Mouse (Mus musculus) midbrain, embryonic 13.5 days (tissue): ENCODE measurements at regions not wholly inside any gene's neighbourhood (a gene's known extent, or its start where the extent isn't known, plus 50 kb on each side); places are given as distances from the start of the nearest gene placed in this dataset.

Experiments
- ATAC-seq: fragments of 200-750 bp; cut with Nextera tagmentation; 2 replicates; pipeline ENCODE4 v1.8.0; 2017; ENCODE audit warnings: mild to moderate bottlenecking, moderate TSS enrichment, moderate library complexity
- H3K27ac ChIP-seq: fragments of 300-500 bp; sonication (generic); 2 replicates; pipeline ENCODE4 v1.5.1; 2015; ENCODE audit warnings: inconsistent platforms, mild to moderate bottlenecking, moderate library complexity
- H3K27me3 ChIP-seq: fragments of 300-500 bp; sonication (generic); 2 replicates; pipeline ENCODE4 v1.6.1; 2015; ENCODE audit warnings: mild to moderate bottlenecking, inconsistent platforms
- H3K36me3 ChIP-seq: fragments of 300-500 bp; sonication (generic); 2 replicates; pipeline ENCODE4 v1.6.1; 2015; ENCODE audit warnings: mild to moderate bottlenecking, inconsistent platforms
- H3K4me1 ChIP-seq: fragments of 300-500 bp; sonication (generic); replicated peaks from 2 replicates; pipeline ENCODE4 v1.6.1; 2015; ENCODE audit warnings: inconsistent platforms
- H3K4me2 ChIP-seq: fragments of 300-500 bp; sonication (generic); replicated peaks from 2 replicates; pipeline ENCODE4 v1.6.1; 2015; ENCODE audit warnings: moderate library complexity, mild to moderate bottlenecking, inconsistent platforms
- H3K4me3 ChIP-seq: fragments of 300-500 bp; sonication (generic); replicated peaks from 2 replicates; pipeline ENCODE4 v1.5.1; 2015; ENCODE audit warnings: mild to moderate bottlenecking, inconsistent platforms
- H3K9ac ChIP-seq: fragments of 300-500 bp; sonication (generic); replicated peaks from 2 replicates; pipeline ENCODE4 v1.6.1; 2015; ENCODE audit warnings: mild to moderate bottlenecking, inconsistent platforms
- H3K9me3 ChIP-seq: fragments of 300-500 bp; sonication (generic); 2 replicates; pipeline ENCODE4 v1.6.1; 2016; ENCODE audit warnings: mild to moderate bottlenecking, inconsistent platforms
- WGBS: fragments of 180-500 bp; shearing (Covaris S2); methylation state at CpG from one replicate; pipeline ENCODE4 v1.1.7; 2015; 5-methylcytosine and 5-hydroxymethylcytosine counted together

DNA sequence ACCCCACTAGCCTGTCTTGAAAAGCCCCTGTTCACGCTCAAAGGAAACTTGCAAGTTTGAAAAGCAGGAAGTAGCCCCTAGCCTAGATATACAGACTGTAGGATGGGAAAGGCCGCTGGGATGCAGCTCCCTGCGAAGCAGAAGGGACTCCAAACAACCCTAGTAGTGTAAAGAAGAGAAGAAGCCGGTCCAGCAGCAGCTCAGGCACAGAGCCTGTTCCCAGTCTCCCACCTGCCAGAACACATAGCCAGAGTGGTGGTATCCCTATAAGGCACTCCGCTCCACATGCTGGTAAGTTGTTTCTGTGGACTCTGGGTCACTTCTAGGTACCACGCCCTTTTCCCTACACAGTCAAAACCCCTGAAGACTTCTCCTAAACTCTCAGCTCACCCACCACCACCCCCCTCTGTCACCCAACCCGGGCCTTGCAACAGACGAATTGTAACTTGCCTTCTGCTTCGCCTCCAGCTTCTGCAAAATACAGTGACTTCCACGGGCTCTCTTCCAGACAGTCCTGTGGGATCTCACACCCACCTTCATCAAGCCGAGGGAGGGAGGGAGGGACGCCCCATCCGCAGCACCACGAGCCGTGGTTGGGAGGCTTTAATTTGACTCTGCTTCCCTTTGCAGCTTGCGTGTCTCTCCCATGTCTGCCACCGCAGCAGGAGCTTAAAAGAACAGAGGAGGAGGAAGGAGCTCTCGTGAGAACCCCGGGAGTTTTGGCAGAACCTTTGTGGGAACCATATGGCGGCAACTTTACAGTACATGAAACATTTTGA, 285.2 kb downstream of the Rwdd3 start:
- peaks cover 9% of the 10 kb centered on the region for H3K4me1 ChIP-seq
- no peaks in the 10 kb centered on the region for H3K36me3 ChIP-seq
- H3K4me3 ChIP-seq = no peak overlapping the region
- H3K27me3 ChIP-seq = no peaks in the 10 kb centered on the region
- no peak overlapping the region for H3K27ac ChIP-seq
- WGBS = 78% methylated on average over 20 of the region's 20 CpGs
- H3K9me3 ChIP-seq = no peaks in the 10 kb centered on the region
- H3K4me2 ChIP-seq = no peak overlapping the region
- H3K9ac ChIP-seq = no peak overlapping the region
- no peak for ATAC-seq

DNA sequence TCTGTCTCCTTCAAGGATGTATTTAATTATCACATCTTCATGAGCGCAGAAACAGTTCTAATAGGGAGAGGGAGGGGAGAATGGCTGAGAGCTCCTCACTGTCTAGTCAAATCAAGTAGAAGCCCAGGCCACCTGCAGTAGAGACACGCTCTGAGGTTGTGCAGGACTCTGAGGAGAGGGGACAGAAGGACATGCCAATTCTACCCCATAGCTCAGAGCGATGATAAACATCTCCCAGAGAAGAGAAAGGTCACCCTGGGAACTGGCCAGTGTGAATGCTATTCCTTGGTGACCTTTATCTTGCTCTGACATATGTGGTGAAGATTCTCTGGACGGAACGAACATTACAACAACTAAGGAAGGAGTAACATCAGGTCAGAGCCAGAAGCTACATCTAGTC, 286.1 kb downstream of the Rwdd3 start:
- Histone ChIP-seq H3K27me3 (no peaks in the 10 kb centered on the region), H3K4me3 (no peak overlapping the region), H3K27ac (no peak overlapping the region), H3K4me2 (no peak overlapping the region), H3K9ac (no peak overlapping the region), H3K36me3 (no peaks in the 10 kb centered on the region), H3K4me1 (peaks cover 9% of the 10 kb centered on the region), H3K9me3 (no peaks in the 10 kb centered on the region)
- no peak for ATAC-seq
- 91% methylated on average over 5 of the region's 5 CpGs for WGBS

DNA sequence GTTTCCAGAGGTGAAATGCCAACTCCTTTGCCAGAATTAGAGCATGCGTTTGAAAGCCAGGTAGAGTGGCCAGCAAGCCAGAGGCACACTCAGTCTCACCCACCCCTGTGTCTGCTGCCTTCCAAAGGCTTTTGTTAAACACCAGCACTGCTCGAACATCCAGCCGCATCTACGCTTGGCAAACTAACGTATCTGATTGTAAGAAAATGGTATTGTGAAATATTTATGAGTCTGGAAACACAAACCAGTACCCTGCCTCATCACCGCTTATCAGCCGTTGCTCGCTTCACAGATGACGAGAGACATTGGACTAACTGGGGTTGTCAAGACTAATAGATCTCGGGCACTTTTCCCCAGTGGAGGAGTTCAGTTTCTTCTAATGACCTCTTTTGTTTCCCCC, 287.3 kb downstream of the Rwdd3 start:
- Histone ChIP-seq H3K9me3 (no peaks in the 10 kb centered on the region), H3K36me3 (no peaks in the 10 kb centered on the region), H3K4me2 (0 out of 2 replicates have a peak overlapping the region, but pooled peaks have one; percentile 6), H3K27ac (0 out of 2 replicates have a peak overlapping the region, but pooled peaks have one; percentile 19), H3K4me1 (peaks cover 9% of the 10 kb centered on the region), H3K4me3 (no peak overlapping the region), H3K27me3 (no peaks in the 10 kb centered on the region), H3K9ac (no peak overlapping the region; the same call in 1 of the 2 replicates)
- 0 out of 2 replicates have a peak, but pooled peaks have one; percentile 40 for ATAC-seq
- 56% methylated on average over 10 of the region's 10 CpGs for WGBS

DNA sequence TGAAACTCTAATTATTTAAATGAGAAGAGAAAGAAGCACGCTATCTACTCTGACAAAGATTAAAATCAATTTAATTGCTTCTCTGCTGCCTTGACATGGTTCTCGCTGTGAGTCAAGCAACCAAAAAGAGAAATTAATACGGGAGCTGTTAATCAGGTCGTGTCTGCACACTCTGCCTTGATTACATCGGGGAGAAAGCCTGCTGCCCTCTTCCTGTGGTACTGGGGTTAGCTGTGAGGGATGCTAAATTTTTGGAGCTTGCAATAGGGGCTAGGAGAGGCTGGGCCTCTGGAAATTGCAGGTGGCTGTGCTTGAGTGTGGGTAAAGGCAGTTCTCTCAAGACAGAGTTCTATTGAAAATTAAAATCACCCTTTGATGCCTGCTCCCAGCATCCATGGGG, 287.8 kb downstream of the Rwdd3 start:
- WGBS = 46% methylated on average over 5 of the region's 5 CpGs
- 0 out of 2 replicates have a peak overlapping the region, but pooled peaks have one; percentile 19 for H3K27ac ChIP-seq
- H3K4me2 ChIP-seq = no peak overlapping the region

DNA sequence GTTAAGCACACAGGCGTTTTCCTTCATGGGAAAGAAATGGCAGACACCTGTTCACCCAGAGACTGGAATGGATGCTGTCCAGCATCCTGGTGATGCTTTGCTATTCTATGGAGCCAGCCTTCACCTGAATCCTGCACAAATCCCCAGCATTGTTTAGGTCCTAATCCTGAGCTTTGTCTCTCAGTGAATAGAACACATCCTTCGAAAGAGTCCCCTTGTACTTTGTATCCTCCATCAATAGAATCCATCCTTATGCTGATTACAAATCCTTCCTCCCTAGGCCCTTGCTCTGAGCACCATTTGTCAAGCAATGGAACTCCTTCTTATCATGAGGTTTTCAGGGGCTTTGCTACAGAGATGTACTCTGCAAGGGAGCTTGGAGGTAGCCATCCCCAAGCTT, 292.1 kb downstream of the Rwdd3 start:
- Histone ChIP-seq H3K36me3 (no peaks in the 10 kb centered on the region), H3K9me3 (no peaks in the 10 kb centered on the region), H3K4me1 (peaks cover 9% of the 10 kb centered on the region), H3K4me2 (no peak overlapping the region), H3K27me3 (no peaks in the 10 kb centered on the region), H3K9ac (no peak overlapping the region), H3K27ac (no peak overlapping the region), H3K4me3 (no peak overlapping the region)
- ATAC-seq = no peak
- 59% methylated on average over 2 of the region's 2 CpGs for WGBS

More for the DNA sequence above, 287.8 kb downstream of the Rwdd3 start:
- no peak overlapping the region for H3K4me3 ChIP-seq
- H3K27me3 ChIP-seq = no peaks in the 10 kb centered on the region
- no peaks in the 10 kb centered on the region for H3K36me3 ChIP-seq
- no peaks in the 10 kb centered on the region for H3K9me3 ChIP-seq
- ATAC-seq = 0 out of 2 replicates have a peak, but pooled peaks have one; percentile 53
- peaks cover 9% of the 10 kb centered on the region for H3K4me1 ChIP-seq
- no peak overlapping the region for H3K9ac ChIP-seq

DNA sequence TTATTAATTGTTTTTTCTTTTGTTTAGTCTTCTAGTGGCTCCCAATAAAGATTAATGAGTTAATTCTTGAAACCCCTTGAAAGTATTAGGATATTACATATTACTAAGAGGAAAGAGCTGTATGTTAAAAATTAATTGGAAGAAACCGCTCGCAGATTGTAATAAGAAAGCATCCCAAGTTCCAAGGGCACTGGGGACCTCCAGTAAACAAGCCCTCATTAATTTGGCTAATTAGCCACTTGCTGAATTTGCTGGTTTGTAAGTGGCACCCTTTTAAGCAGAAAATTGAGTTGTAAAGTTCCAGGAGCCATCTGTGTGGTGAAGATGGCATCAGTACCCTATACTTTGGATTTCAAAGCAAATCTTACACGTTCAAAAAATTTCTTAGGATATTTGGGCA, 295.8 kb downstream of the Rwdd3 start:
- no peak overlapping the region for H3K9ac ChIP-seq
- H3K4me1 ChIP-seq = no peaks in the 10 kb centered on the region
- no peak overlapping the region for H3K4me2 ChIP-seq
- no peaks in the 10 kb centered on the region for H3K9me3 ChIP-seq
- ATAC-seq = no peak
- 79% methylated on average over 3 of the region's 3 CpGs for WGBS
- H3K36me3 ChIP-seq = no peaks in the 10 kb centered on the region
- H3K27ac ChIP-seq = no peak overlapping the region
- H3K4me3 ChIP-seq = no peak overlapping the region
- H3K27me3 ChIP-seq = no peaks in the 10 kb centered on the region

DNA sequence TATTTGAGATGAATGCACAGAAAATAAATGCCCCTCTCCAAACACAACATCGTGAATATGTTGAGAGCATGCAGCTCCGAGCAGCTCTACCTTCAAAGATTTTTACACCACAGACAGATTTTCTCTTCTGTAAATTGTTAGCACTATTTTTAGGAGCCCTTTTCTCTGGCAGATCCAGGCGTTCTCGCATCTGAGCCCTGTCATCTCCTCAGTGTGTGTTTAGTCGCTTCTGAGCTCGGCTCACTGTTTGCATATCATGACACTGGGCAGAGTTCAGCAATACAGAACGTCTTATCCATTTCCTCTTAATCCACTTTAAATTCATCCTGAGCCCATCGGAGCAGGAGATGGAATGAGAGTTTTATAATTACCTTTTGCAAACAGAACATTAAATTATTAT, 306.5 kb downstream of the Rwdd3 start:
- Histone ChIP-seq H3K36me3 (no peaks in the 10 kb centered on the region), H3K9ac (no peak overlapping the region; the same call in 1 of the 2 replicates), H3K27ac (peak overlapping the region; percentile 30; the same call in 1 of the 2 replicates), H3K9me3 (no peaks in the 10 kb centered on the region), H3K4me3 (no peak overlapping the region), H3K27me3 (no peaks in the 10 kb centered on the region), H3K4me2 (no peak overlapping the region), H3K4me1 (no peaks in the 10 kb centered on the region)
- no peak for ATAC-seq
- WGBS = 60% methylated on average over 8 of the region's 8 CpGs

DNA sequence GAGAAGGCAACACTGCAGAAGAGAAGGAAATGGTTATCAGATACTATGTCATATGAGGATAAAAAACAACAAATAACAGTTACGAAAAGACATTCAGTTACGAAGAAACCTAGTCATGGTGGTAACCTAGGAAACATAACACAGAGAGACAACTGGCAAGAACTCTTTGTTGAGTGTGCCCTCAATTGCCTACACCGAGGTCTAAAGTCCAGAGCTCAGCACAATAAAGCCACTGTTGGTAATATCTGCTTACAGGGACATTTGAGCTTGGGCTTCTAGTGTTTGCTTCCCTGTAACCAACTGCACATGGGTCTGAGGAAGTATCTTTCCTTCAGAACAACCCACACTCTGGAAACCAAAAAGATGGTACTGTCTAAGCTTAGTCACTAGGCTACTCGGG, 309.9 kb downstream of the Rwdd3 start:
- H3K4me1 ChIP-seq = no peaks in the 10 kb centered on the region
- no peak overlapping the region for H3K9ac ChIP-seq
- H3K4me2 ChIP-seq = no peak overlapping the region
- no peak for ATAC-seq
- H3K27me3 ChIP-seq = no peaks in the 10 kb centered on the region
- H3K4me3 ChIP-seq = no peak overlapping the region
- H3K27ac ChIP-seq = no peak overlapping the region
- WGBS = 83% methylated on average over 4 of the region's 4 CpGs
- H3K9me3 ChIP-seq = no peaks in the 10 kb centered on the region
- no peaks in the 10 kb centered on the region for H3K36me3 ChIP-seq

DNA sequence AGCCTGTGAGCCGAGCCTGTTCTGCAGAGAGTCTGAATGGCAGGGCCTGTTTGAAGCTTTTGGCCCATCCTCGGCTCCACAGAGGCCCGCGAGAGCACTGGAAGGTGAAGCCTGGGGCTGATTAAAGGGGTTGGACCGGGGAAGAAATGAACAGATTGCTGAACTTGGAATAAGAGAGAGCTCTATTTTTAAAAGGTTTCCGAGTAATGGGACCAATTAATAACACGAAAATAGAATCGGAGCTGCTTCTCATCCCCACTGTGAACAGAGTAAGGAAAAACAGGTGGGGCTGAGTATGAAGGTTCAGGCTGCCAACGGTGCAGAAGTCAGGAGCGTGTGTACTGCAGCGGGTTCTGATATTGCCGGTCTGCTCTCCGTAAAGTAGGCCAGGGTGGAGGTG, 313.2 kb downstream of the Rwdd3 start:
- H3K4me3 ChIP-seq = no peak overlapping the region
- no peak for ATAC-seq
- H3K4me2 ChIP-seq = no peak overlapping the region
- no peaks in the 10 kb centered on the region for H3K4me1 ChIP-seq
- H3K27ac ChIP-seq = no peak overlapping the region
- 87% methylated on average over 13 of the region's 13 CpGs for WGBS
- H3K27me3 ChIP-seq = no peaks in the 10 kb centered on the region
- no peaks in the 10 kb centered on the region for H3K9me3 ChIP-seq
- no peaks in the 10 kb centered on the region for H3K36me3 ChIP-seq
- no peak overlapping the region for H3K9ac ChIP-seq

DNA sequence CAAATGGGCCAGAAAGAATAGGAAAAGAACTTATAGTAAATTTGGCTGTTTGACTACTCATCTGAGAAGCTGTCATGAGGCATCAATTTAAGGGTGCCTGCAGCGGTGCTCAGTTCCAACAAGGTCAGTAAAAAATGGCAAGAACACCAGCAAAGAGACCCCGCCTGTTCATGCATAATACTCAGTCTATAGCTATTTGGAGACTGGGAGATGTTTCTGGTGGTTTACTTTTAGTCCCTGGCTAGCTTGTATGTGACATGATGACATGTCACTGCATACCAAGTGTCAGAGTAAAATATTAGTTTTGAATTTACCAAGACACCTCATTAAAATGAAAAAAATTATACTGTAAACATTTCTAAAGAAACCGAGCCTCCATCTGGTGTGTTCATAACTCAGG, 317.2 kb downstream of the Rwdd3 start:
- Histone ChIP-seq H3K27me3 (no peaks in the 10 kb centered on the region), H3K9ac (no peak overlapping the region), H3K4me1 (no peaks in the 10 kb centered on the region), H3K4me2 (no peak overlapping the region), H3K4me3 (no peak overlapping the region), H3K27ac (no peak overlapping the region), H3K36me3 (no peaks in the 10 kb centered on the region), H3K9me3 (no peaks in the 10 kb centered on the region)
- WGBS = 88% methylated on average over 3 of the region's 3 CpGs
- no peak for ATAC-seq

DNA sequence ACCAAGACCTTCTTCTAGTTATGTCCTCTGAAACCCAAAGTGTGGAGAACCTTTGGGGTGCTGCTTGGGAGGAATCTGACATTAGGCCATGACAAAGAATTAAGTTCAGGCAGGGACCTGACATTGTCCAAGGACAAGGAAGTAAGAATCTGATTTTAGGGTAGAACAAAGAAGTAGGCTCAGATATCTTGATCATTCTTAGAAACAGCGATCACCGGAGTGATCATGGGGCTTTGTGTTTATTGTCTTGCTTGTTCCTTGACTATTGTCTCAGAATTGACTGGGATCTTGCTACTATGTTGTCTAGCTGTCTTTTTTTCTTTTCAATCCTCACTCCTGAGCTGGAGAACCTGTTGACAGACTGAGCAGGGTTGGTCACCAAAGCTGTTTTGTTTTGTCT, 327.9 kb downstream of the Rwdd3 start:
- no peaks in the 10 kb centered on the region for H3K36me3 ChIP-seq
- H3K4me3 ChIP-seq = no peak overlapping the region
- whole genome bisulfite sequencing = 89% methylated on average over 2 of the region's 2 CpGs
- H3K9ac ChIP-seq = no peak overlapping the region
- no peaks in the 10 kb centered on the region for H3K9me3 ChIP-seq
- H3K4me2 ChIP-seq = no peak overlapping the region
- H3K27me3 ChIP-seq = no peaks in the 10 kb centered on the region
- H3K4me1 ChIP-seq = no peaks in the 10 kb centered on the region
- no peak for ATAC-seq
- no peak overlapping the region for H3K27ac ChIP-seq

DNA sequence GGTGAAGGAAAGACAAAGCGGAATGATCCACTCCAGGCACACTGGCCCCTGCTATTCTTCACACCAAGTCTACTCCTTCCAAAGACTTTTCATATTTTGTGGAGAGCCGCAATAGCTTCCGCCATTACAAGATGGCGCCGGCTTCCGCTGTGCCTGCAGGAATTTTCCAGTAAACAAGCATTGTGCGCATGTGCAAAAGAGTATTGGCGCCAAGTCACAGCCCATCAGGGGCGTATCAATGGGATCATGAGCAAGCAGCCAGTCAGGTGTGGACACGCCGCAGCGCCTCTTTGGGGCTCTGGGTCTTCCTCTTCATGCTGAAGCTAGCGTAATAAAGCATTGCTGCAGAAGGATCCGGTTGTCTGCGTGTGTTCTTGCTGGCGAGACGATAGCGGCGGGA, 348.0 kb downstream of the Rwdd3 start:
- ATAC-seq = no peak
- Histone ChIP-seq H3K27me3 (no peaks in the 10 kb centered on the region), H3K4me1 (no peaks in the 10 kb centered on the region), H3K9me3 (no peaks in the 10 kb centered on the region), H3K4me3 (no peak overlapping the region), H3K27ac (no peak overlapping the region), H3K9ac (no peak overlapping the region), H3K4me2 (no peak overlapping the region), H3K36me3 (no peaks in the 10 kb centered on the region)
- WGBS = 98% methylated on average over 19 of the region's 19 CpGs

DNA sequence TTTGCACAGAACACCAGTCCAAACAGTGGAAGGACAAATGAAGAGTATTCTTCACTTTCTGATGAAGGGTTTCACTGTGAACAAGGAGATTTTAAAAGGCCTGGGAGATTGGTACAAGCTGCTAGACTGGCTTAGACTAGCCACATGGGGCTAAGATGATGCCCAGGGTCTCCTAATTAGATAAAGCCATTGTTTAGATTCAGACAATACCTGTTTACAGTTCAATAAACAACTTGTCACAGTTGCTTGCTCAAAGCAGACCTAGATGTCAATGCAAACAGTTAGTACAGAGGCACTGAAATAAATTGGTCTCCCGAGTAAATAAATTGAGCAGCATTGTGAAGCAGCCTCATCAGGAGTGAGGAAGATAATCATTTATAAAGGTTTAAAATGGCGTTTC, 359.6 kb downstream of the Rwdd3 start:
- H3K9ac ChIP-seq = no peak overlapping the region
- no peak for ATAC-seq
- no peak overlapping the region for H3K27ac ChIP-seq
- H3K4me1 ChIP-seq = peaks cover 14% of the 10 kb centered on the region
- 47% methylated on average over 2 of the region's 2 CpGs for WGBS
- no peak overlapping the region for H3K4me2 ChIP-seq
- no peak overlapping the region for H3K4me3 ChIP-seq
- no peaks in the 10 kb centered on the region for H3K9me3 ChIP-seq
- no peaks in the 10 kb centered on the region for H3K36me3 ChIP-seq
- no peaks in the 10 kb centered on the region for H3K27me3 ChIP-seq
